ENCODE assay signal across 13 mouse cellular contexts in genomic region chr7:100622277-100622676, GRCm38 (mm10). TPM values are rescaled to one million over a fixed set of nuclear protein-coding genes. Genes with fewer than 3 reads are reported as not detected.
DNase-seq lines count a peak whose midpoint lies in the region; ATAC-seq and TF ChIP-seq lines count a peak whose summit lies in the region.
"Had no signal": no experiment of that assay in that cellular context is flagged by ENCODE, and none has a peak within 500 bp of the region (broad histone marks: within the 10 kb centered on the region; RNA-seq: fewer than 3 reads in every experiment).

No protein-coding gene starts in this region.

- no peak overlapping the region for H3K9ac ChIP-seq in heart, postnatal 0 days (replicated peaks; ENCODE audit: low read depth, low read length)
- H3K9ac ChIP-seq: limb, embryonic 12.5 days; stomach, embryonic 15.5 days had no signal

- DNase-seq in heart, postnatal 0 days (ENCODE audit: low spot score) = no peak
- DNase-seq in heart, adult 18-20 months = no peak
- peak; percentile 15 for DNase-seq in thymus, postnatal 4 days
- DNase-seq in thymus, adult 2 months = no peak
- no peak for DNase-seq in urinary bladder, postnatal 14 days (ENCODE audit: low spot score)
- no peak for DNase-seq in forebrain, embryonic 10.5 days (ENCODE audit: extremely low spot score, low spot score)
- no peak for DNase-seq in Muller cell, postnatal 12 days (ENCODE audit: inconsistent ontology term)
- DNase-seq: heart, postnatal 14 days; kidney, postnatal 14 days had no signal

- TF ChIP-seq EP300 in heart, postnatal 0 days (IDR thresholded peaks at IDR 0.05; ENCODE audit: low read depth) = no peak

- no peaks in the 10 kb centered on the region for H3K27me3 ChIP-seq in heart, postnatal 0 days (ENCODE audit: control insufficient read depth, insufficient read depth, low read length)
- H3K27me3 ChIP-seq in thymus, adult 2 months (ENCODE audit: control insufficient read depth, insufficient read depth, low read length) = no peaks in the 10 kb centered on the region
- no peaks in the 10 kb centered on the region for H3K27me3 ChIP-seq in forebrain, embryonic 10.5 days (ENCODE audit: poor library complexity, severe bottlenecking)
- H3K27me3 ChIP-seq: limb, embryonic 12.5 days; stomach, embryonic 15.5 days had no signal

- H3K27ac ChIP-seq in heart, postnatal 0 days (ENCODE audit: low read depth) = no peak overlapping the region
- no peak overlapping the region for H3K27ac ChIP-seq in thymus, adult 2 months (ENCODE audit: control insufficient read depth, insufficient read depth, low read length)
- no peak overlapping the region for H3K27ac ChIP-seq in forebrain, embryonic 10.5 days
- H3K27ac ChIP-seq: limb, embryonic 12.5 days; stomach, embryonic 15.5 days had no signal

- H3K4me3 ChIP-seq in heart, postnatal 0 days (ENCODE audit: low read depth, low read length) = no peak overlapping the region
- H3K4me3 ChIP-seq in thymus, adult 2 months (ENCODE audit: control insufficient read depth, insufficient read depth, low read length) = no peak overlapping the region
- no peak overlapping the region for H3K4me3 ChIP-seq in forebrain, embryonic 10.5 days
- H3K4me3 ChIP-seq: limb, embryonic 12.5 days; stomach, embryonic 15.5 days had no signal

- TF ChIP-seq POLR2A in thymus, adult 2 months (IDR thresholded peaks at IDR 0.05; ENCODE audit: control insufficient read depth, extremely low read depth, insufficient read depth, low read length, poor library complexity) = no peak

- peak; percentile 13; the same call in 1 of the 2 replicates for TF ChIP-seq CTCF in heart, postnatal 0 days (IDR thresholded peaks at IDR 0.05; ENCODE audit: low read depth)
- TF ChIP-seq CTCF in thymus, adult 2 months (IDR thresholded peaks at IDR 0.05; ENCODE audit: borderline replicate concordance, control insufficient read depth, extremely low read depth, insufficient read depth, low read length, poor library complexity) = no peak

- no peak overlapping the region for H3K4me2 ChIP-seq in heart, postnatal 0 days (ENCODE audit: low read depth, low read length)
- H3K4me2 ChIP-seq: limb, embryonic 12.5 days; midbrain, embryonic 11.5 days; stomach, embryonic 15.5 days had no signal

- no peaks in the 10 kb centered on the region; the same call in 1 of the 2 replicates for H3K36me3 ChIP-seq in heart, postnatal 0 days (replicated peaks; ENCODE audit: control insufficient read depth, insufficient read depth, low read length)
- H3K36me3 ChIP-seq in thymus, adult 2 months (ENCODE audit: control insufficient read depth, insufficient read depth, low read length) = no peaks in the 10 kb centered on the region
- H3K36me3 ChIP-seq in forebrain, embryonic 10.5 days (replicated peaks) = peaks cover 10% of the 10 kb centered on the region
- H3K36me3 ChIP-seq: limb, embryonic 12.5 days; stomach, embryonic 15.5 days had no signal

- ATAC-seq in heart, postnatal 0 days (ENCODE audit: insufficient read depth, low read depth) = no peak
- ATAC-seq in hematopoietic stem cell, adult 5-6 weeks (replicated peaks in 1 of 2; ENCODE audit: insufficient read depth in 1 of 2, low FRiP score in 2 of 2, low TSS enrichment in 1 of 2, low read depth in 1 of 2, poor library complexity in 2 of 2, severe bottlenecking in 2 of 2) = peak; percentile 37 to 51; a peak in 2 of 4 replicates

- no peaks in the 10 kb centered on the region; the same call in 1 of the 2 replicates for H3K4me1 ChIP-seq in heart, postnatal 0 days (ENCODE audit: control insufficient read depth, insufficient read depth)
- no peaks in the 10 kb centered on the region for H3K4me1 ChIP-seq in thymus, adult 2 months (replicated peaks; ENCODE audit: control insufficient read depth, insufficient read depth, low read length)
- H3K4me1 ChIP-seq in forebrain, embryonic 10.5 days = no peaks in the 10 kb centered on the region
- H3K4me1 ChIP-seq: limb, embryonic 12.5 days; stomach, embryonic 15.5 days had no signal

- WGBS in heart, postnatal 0 days = 69% methylated on average over 2 of the region's 2 CpGs
- 78% methylated on average over 2 of the region's 2 CpGs for WGBS in thymus, adult 2 months
- WGBS in forebrain, embryonic 10.5 days = 87% methylated on average over 2 of the region's 2 CpGs

- H3K9me3 ChIP-seq in heart, postnatal 0 days (replicated peaks; ENCODE audit: control insufficient read depth, low read length) = no peaks in the 10 kb centered on the region
- no peaks in the 10 kb centered on the region for H3K9me3 ChIP-seq in forebrain, embryonic 10.5 days
- H3K9me3 ChIP-seq: limb, embryonic 12.5 days; stomach, embryonic 15.5 days had no signal

RNA-seq across cellular contexts. Expression of gene Mrpl48, which starts 14.2 kb away (rescaled TPM):
- 32.6 and 54.8 TPM in 2 replicates for total RNA-seq in heart, postnatal 0 days (2014; rRNA removed; ENCODE audit: low replicate concordance)
- 119 and 121 TPM in 2 replicates for polyA plus RNA-seq in heart, postnatal 0 days (2015; fragmentation: Nextera tagmentation; extraction: Ambion mirVana)
- 10 to 100 TPM; 63.9 to 78.5 TPM for total RNA-seq in heart, adult 18-20 months (2021)
- 11.3 and 12.2 TPM in 2 replicates for polyA plus RNA-seq in thymus, adult 2 months (2012; rRNA removed)
- total RNA-seq in hematopoietic stem cell, adult 5-6 weeks (2017) = 90.1 and 90.3 TPM in 2 replicates
- 55.8 and 56.6 TPM in 2 replicates for polyA plus RNA-seq in forebrain, embryonic 10.5 days (2016; fragmentation: Nextera tagmentation; extraction: Ambion mirVana)

RNA-seq across cellular contexts. Expression of gene Rab6a, which starts 15.1 kb away (rescaled TPM):
- 66.0 and 87.6 TPM in 2 replicates for total RNA-seq in heart, postnatal 0 days (2014; rRNA removed; ENCODE audit: low replicate concordance)
- polyA plus RNA-seq in heart, postnatal 0 days (2015; fragmentation: Nextera tagmentation; extraction: Ambion mirVana) = 73.8 and 78.1 TPM in 2 replicates
- total RNA-seq in heart, adult 18-20 months (2021) = 10 to 100 TPM; 60.2 to 63.9 TPM
- polyA plus RNA-seq in thymus, adult 2 months (2012; rRNA removed) = 25.9 and 36.9 TPM in 2 replicates
- total RNA-seq in hematopoietic stem cell, adult 5-6 weeks (2017) = 55.2 and 67.8 TPM in 2 replicates
- polyA plus RNA-seq in forebrain, embryonic 10.5 days (2016; fragmentation: Nextera tagmentation; extraction: Ambion mirVana) = 83.8 and 83.9 TPM in 2 replicates

RNA-seq across cellular contexts. Expression of gene Plekhb1, which starts 39.9 kb away (rescaled TPM):
- total RNA-seq in heart, postnatal 0 days (2014; rRNA removed; ENCODE audit: low replicate concordance) = 2.7 TPM in 1 of 2 replicates, not detected in the other
- 1.0 and 1.1 TPM in 2 replicates for polyA plus RNA-seq in heart, postnatal 0 days (2015; fragmentation: Nextera tagmentation; extraction: Ambion mirVana)
- 1 to 10 TPM; 2.5 to 3.2 TPM for total RNA-seq in heart, adult 18-20 months (2021)
- 70.5 and 82.2 TPM in 2 replicates for polyA plus RNA-seq in thymus, adult 2 months (2012; rRNA removed)
- not detected in 2 replicates for total RNA-seq in hematopoietic stem cell, adult 5-6 weeks (2017)
- 3.2 and 4.0 TPM in 2 replicates for polyA plus RNA-seq in forebrain, embryonic 10.5 days (2016; fragmentation: Nextera tagmentation; extraction: Ambion mirVana)
